Mouse (Mus musculus) erythroblast, embryonic 14.5 days (primary cell): Measurements from ENCODE around the gene Serpina3k.

Experiments used
- GATA1 ChIP-seq: IDR thresholded peaks from 2 replicates; pipeline ENCODE4 v1.6.1; 2012; ENCODE audit warnings: low read length, inconsistent platforms, mixed read lengths
- TAL1 ChIP-seq: IDR thresholded peaks from 3 replicates; pipeline ENCODE4 v1.6.1; 2012; ENCODE audit warnings: low read length, inconsistent platforms, mixed read lengths

- TF ChIP-seq GATA1 (no peak), TAL1 (no peak)
These were observed 6.9 kb downstream of the Serpina3k start for GRCm38 (mm10) chr12:104345181-104345580.
